Mouse (Mus musculus) liver, adult 2 months (tissue): ENCODE measurements around the gene Bphl. TPM values are rescaled to one million over a fixed set of nuclear protein-coding genes. Genes with fewer than 3 reads are reported as not detected.

Experiments
- DNase-seq: peaks from one replicate; pipeline ENCODE4 v3.0.0-alpha.2; 2011; ENCODE audit warnings: low read depth, low spot score; ENCODE audit errors: extremely low read depth
- H3K27ac ChIP-seq: fragments of 200-500 bp; replicated peaks from 2 replicates; pipeline ENCODE4 v1.5.1; 2012; ENCODE audit warnings: low read depth, mild to moderate bottlenecking, control low read depth, inconsistent platforms, low read length; ENCODE audit not compliant: insufficient read depth
- H3K27me3 ChIP-seq: fragments of 200-500 bp; 2 replicates; pipeline ENCODE4 v1.6.1; 2012; ENCODE audit warnings: mild to moderate bottlenecking, moderate library complexity, low read length, inconsistent platforms; ENCODE audit not compliant: control insufficient read depth, insufficient read depth
- H3K36me3 ChIP-seq: fragments of 200-500 bp; 2 replicates; pipeline ENCODE4 v1.6.1; 2012; ENCODE audit warnings: low read length, inconsistent platforms; ENCODE audit not compliant: control insufficient read depth, insufficient read depth
- H3K4me1 ChIP-seq: fragments of 200-500 bp; 2 replicates; pipeline ENCODE4 v1.6.1; 2011; ENCODE audit warnings: low read length; ENCODE audit not compliant: control insufficient read depth, insufficient read depth
- H3K4me3 ChIP-seq: fragments of 200-500 bp; 2 replicates; pipeline ENCODE4 v1.5.1; 2011; ENCODE audit warnings: low read depth, mild to moderate bottlenecking, control low read depth, low read length, moderate library complexity; ENCODE audit not compliant: insufficient read depth
- H3K79me2 ChIP-seq: fragments of 200-500 bp; 2 replicates; pipeline ENCODE4 v1.6.1; 2012; ENCODE audit warnings: inconsistent platforms, mild to moderate bottlenecking, low read length, moderate library complexity; ENCODE audit not compliant: control insufficient read depth, insufficient read depth
- H3K9ac ChIP-seq: fragments of 200-500 bp; 2 replicates; pipeline ENCODE4 v1.6.1; 2012; ENCODE audit warnings: low read depth, mild to moderate bottlenecking, control low read depth, inconsistent platforms, low read length
- CTCF ChIP-seq: fragments of 200-500 bp; IDR thresholded peaks from 2 replicates; pipeline ENCODE4 v1.5.1; 2011; ENCODE audit warnings: low read depth, low read length, control low read depth
- POLR2A ChIP-seq: fragments of 200-500 bp; IDR thresholded peaks from 2 replicates; pipeline ENCODE4 v1.6.1; 2011; ENCODE audit warnings: low read length, control low read depth; ENCODE audit not compliant: insufficient read depth; ENCODE audit errors: extremely low read depth
- WGBS: fragments of 180-500 bp; shearing (Covaris S2); methylation state at CpG from one replicate; pipeline ENCODE4 v1.1.7; 2018; 5-methylcytosine and 5-hydroxymethylcytosine counted together
- polyA plus RNA-seq: library from polyadenylated mRNA; depleted of rRNA; stranded (reverse); fragments of >200 nt; gene quantifications from 2 replicates; pipeline ENCODE4 v1.2.3, GENCODE M21; 2012
- total RNA-seq: library from RNA; depleted of rRNA; stranded (reverse); fragments of >200 nt; gene quantifications from 2 replicates; pipeline ENCODE4 v1.2.3, GENCODE M21; 2014

Bphl gene
- total and polyA plus RNA-seq, 2 experiments, result 241 to 287 TPM

GRCm38 (mm10) chr13:34077492-34078271 is 40.3 kb downstream of the Bphl start, which contains the start of gene Tubb2a:
Gene Tubb2a (minus strand): TSS chr13:34078007.
- H3K9ac ChIP-seq, result peak within 1 kb of the TSS; percentile 73
- peaks cover 4% of the 10 kb centered on the region; the same call in 1 of the 2 replicates for H3K36me3 ChIP-seq
- no peaks in the 10 kb centered on the region; the same call in 1 of the 2 replicates for H3K79me2 ChIP-seq
- TF ChIP-seq CTCF (peak; percentile 55), POLR2A (peak; percentile 96)
- DNase-seq, result peak; percentile 74
- peak within 1 kb of the TSS; percentile 66 for H3K27ac ChIP-seq
- no peaks in the 10 kb centered on the region for H3K27me3 ChIP-seq
- peak within 1 kb of the TSS; percentile 66 for H3K4me3 ChIP-seq
- peaks cover 13% of the 10 kb centered on the region for H3K4me1 ChIP-seq
- under 1% methylated on average over 45 of the region's 45 CpGs for WGBS

- 49% methylated on average over 16 of the region's 16 CpGs for WGBS
- Histone ChIP-seq H3K9ac (no peak overlapping the region), H3K27me3 (no peaks in the 10 kb centered on the region), H3K79me2 (no peaks in the 10 kb centered on the region; the same call in 1 of the 2 replicates), H3K27ac (no peak overlapping the region), H3K36me3 (no peaks in the 10 kb centered on the region; the same call in 1 of the 2 replicates), H3K4me1 (peaks cover 13% of the 10 kb centered on the region), H3K4me3 (no peak overlapping the region)
- peak; percentile 57 for DNase-seq
- no peak for TF ChIP-seq POLR2A
- TF ChIP-seq CTCF, result no peak
Observed at GRCm38 (mm10) chr13:34078500-34079280, 41.3 kb downstream of the Bphl start.

GRCm38 (mm10) chr13:34079801-34080200 is 42.4 kb downstream of the Bphl start:
- Histone ChIP-seq H3K4me1 (peaks cover 19% of the 10 kb centered on the region), H3K4me3 (no peak overlapping the region), H3K27ac (no peak overlapping the region), H3K36me3 (no peaks in the 10 kb centered on the region), H3K9ac (no peak overlapping the region), H3K27me3 (no peaks in the 10 kb centered on the region), H3K79me2 (no peaks in the 10 kb centered on the region; the same call in 1 of the 2 replicates)
- WGBS, result 22% methylated on average over 3 of the region's 3 CpGs
- DNase-seq, result peak; percentile 81
- TF ChIP-seq POLR2A (no peak), CTCF (no peak)

GRCm38 (mm10) chr13:34081926-34082325 is 44.5 kb downstream of the Bphl start:
- no peak for TF ChIP-seq POLR2A
- TF ChIP-seq CTCF, result no peak

GRCm38 (mm10) chr13:34084026-34084750 is 46.8 kb downstream of the Bphl start:
- WGBS, result 19% methylated on average over 9 of the region's 9 CpGs
- DNase-seq, result peak; percentile 74
- no peaks in the 10 kb centered on the region for H3K27me3 ChIP-seq
- H3K4me3 ChIP-seq, result no peak overlapping the region
- no peak overlapping the region; the same call in 1 of the 2 replicates for H3K27ac ChIP-seq
- no peak overlapping the region for H3K9ac ChIP-seq
- peaks cover 6% of the 10 kb centered on the region for H3K4me1 ChIP-seq
- no peaks in the 10 kb centered on the region for H3K79me2 ChIP-seq
- no peak for TF ChIP-seq CTCF
- TF ChIP-seq POLR2A, result no peak
- no peaks in the 10 kb centered on the region for H3K36me3 ChIP-seq

More at GRCm38 (mm10) chr13:34081926-34082325, 44.5 kb downstream of the Bphl start:
- H3K79me2 ChIP-seq, result no peaks in the 10 kb centered on the region
- no peak overlapping the region for H3K4me3 ChIP-seq
- WGBS, result 89% methylated on average over 4 of the region's 4 CpGs
- DNase-seq, result no peak
- H3K27ac ChIP-seq, result no peak overlapping the region
- H3K36me3 ChIP-seq, result no peaks in the 10 kb centered on the region
- peaks cover 12% of the 10 kb centered on the region for H3K4me1 ChIP-seq
- H3K27me3 ChIP-seq, result no peaks in the 10 kb centered on the region
- no peak overlapping the region for H3K9ac ChIP-seq
